Mouse (Mus musculus): ENCODE results near the gene Ptges3l. TPM values are rescaled to one million over a fixed set of nuclear protein-coding genes. Genes with fewer than 3 reads are reported as not detected.
A peak's percentile ranks its signal among the peaks of the same experiment; 100 is the strongest.
"Not testable (repeated sequence)": the region's sequence is repeated elsewhere in the genome, so short reads cannot be mapped to it uniquely, and the experiment has no call there.

Gene Ptges3l
- polyA plus RNA-seq, 1 experiment from 2014 or later = 1.7 TPM

DNA sequence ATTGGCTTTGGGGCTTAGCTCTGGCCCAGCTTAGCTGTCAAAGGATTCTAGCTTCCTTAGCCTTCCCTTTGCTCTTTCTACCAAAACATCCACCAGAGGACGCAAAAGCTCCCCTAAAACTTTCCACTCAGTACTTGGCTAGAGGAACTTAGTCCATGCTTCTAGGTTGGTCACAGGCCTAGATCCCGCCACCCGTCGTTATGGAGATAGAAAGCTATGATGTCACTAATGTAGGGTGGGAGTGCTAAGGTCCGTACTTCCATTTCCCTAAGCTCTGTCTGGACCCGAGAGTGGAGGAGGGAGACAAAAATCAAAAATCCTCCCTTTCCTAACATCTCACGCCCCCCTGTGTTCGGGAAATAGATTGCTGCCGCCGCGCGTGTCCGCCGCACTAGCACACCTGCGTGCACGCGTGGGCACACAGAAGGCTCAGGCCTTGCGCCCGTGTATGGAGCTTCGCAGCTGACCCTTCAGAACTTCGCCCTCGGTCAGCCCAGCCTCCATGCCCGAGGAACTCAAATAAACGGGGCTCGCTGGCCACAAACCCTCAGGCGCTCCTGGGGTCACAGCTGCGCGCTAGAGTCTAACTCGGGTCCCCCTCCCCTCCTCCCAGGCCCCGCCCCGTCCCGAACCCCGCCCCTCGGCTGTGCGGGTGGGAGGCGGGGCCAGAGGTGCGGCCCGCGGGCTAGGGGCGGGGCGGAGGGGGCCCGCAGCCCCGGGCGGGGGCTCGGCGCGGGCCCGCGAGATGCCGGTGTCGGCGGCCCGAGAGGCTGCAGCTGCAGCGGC lies 42.5 kb upstream of the Ptges3l start:
- H3K4me3 ChIP-seq (ENCODE audit: low read depth, low read length) = peak overlapping the region; percentile 85
- WGBS = under 1% methylated on average over 40 of the region's 54 CpGs
- H3K4me1 ChIP-seq (ENCODE audit: control insufficient read depth, insufficient read depth, low read length) = peaks cover 51% of the 10 kb centered on the region
- H3K4me2 ChIP-seq = peak overlapping the region; percentile 83
- no peaks in the 10 kb centered on the region for H3K36me3 ChIP-seq (ENCODE audit: control insufficient read depth, insufficient read depth, low read length)
- peaks cover 2% of the 10 kb centered on the region; the same call in 1 of the 2 replicates for H3K27me3 ChIP-seq (ENCODE audit: control insufficient read depth, insufficient read depth, low read length)
- H3K9me3 ChIP-seq (ENCODE audit: control insufficient read depth, low read length) = no peaks in the 10 kb centered on the region
- peak; percentile 76 for ATAC-seq (ENCODE audit: low FRiP score)
- H3K27ac ChIP-seq (ENCODE audit: low read depth, low read length) = peak overlapping the region; percentile 76
- peak; percentile 99 for DNase-seq (ENCODE audit: low spot score, missing footprints)
- H3K9ac ChIP-seq (ENCODE audit: low read length) = peak overlapping the region; percentile 84

DNA sequence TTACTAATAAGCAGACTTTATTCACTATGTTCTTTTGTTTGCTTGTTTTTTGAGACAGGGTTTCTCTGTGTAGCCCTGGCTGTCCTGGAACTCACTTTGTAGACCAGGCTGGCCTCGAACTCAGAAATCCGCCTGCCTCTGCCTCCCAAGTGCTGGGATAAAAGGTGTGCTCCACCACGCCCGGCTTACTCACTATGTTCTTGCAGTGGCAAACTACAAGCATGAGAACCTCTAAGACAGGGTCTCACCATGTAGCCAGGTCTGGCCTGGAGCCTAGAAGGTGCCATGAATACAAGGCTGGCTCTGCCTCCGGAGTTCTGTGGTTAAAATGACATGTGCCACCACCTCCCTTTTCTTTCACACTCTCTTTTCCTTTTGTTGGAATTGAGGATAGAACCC lies 41.4 kb upstream of the Ptges3l start:
- peak overlapping the region; percentile 73 for H3K4me3 ChIP-seq (ENCODE audit: low read depth, low read length)
- not testable (repeated sequence) for DNase-seq (ENCODE audit: low spot score, missing footprints)

DNA sequence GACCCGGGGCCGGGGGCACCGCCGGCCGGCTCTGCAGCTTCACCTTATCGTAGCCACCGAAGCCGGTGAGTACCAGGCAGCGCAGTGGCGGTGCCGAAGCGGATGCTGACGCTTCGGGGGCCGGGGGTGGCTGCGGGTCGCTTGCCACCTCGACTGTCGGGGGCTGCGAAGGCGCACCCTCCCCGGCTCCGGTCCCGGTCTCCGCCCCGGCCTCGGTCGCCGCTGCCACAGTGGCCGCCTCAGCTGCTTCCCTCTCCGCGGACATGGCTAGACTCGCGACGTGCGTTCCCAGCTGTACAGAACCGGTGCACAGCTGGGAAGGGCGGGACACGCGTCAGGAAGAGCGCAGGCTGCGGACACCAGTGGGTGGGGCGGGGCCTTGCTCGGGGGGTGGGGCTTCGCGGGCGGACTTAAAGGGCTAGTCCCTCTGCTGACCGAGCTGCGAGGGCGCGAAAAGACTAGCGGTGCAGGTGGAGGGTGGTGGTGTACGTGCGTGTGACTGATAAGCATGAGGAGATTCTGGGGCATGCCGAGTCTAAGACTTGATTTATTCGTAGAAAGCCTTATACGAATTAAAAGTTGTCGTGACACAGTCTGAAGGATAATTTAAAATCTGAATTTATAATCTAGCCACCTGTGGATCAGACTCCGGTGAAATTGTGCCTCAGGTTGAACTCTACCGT lies 40.9 kb upstream of the Ptges3l start, which contains the start of gene Vat1:
Vat1 (minus strand) TSS at position 362 of the 683 bp plus-strand sequence.
- peak; percentile 50 for ATAC-seq (ENCODE audit: low FRiP score)
- 2% methylated on average over 60 of the region's 60 CpGs for WGBS
- H3K4me3 ChIP-seq (ENCODE audit: low read depth, low read length) = peak within 1 kb of the TSS; percentile 73
- peak within 1 kb of the TSS; percentile 69 for H3K27ac ChIP-seq (ENCODE audit: low read depth, low read length)
- DNase-seq (ENCODE audit: low spot score, missing footprints) = peak; percentile 94
- peaks cover 59% of the 10 kb centered on the region for H3K4me1 ChIP-seq (ENCODE audit: control insufficient read depth, insufficient read depth, low read length)
- no peaks in the 10 kb centered on the region for H3K36me3 ChIP-seq (ENCODE audit: control insufficient read depth, insufficient read depth, low read length)
- H3K4me2 ChIP-seq = peak within 1 kb of the TSS; percentile 95
- H3K27me3 ChIP-seq (ENCODE audit: control insufficient read depth, insufficient read depth, low read length) = peaks cover 2% of the 10 kb centered on the region; the same call in 1 of the 2 replicates
- peak within 1 kb of the TSS; percentile 75 for H3K9ac ChIP-seq (ENCODE audit: low read length)
- H3K9me3 ChIP-seq (ENCODE audit: control insufficient read depth, low read length) = no peaks in the 10 kb centered on the region

More for the DNA sequence above, 41.4 kb upstream of the Ptges3l start:
- not testable (repeated sequence) for H3K9me3 ChIP-seq (ENCODE audit: control insufficient read depth, low read length); H3K9ac ChIP-seq (ENCODE audit: low read length); H3K27ac ChIP-seq (ENCODE audit: low read depth, low read length); ATAC-seq (ENCODE audit: low FRiP score); H3K36me3 ChIP-seq (ENCODE audit: control insufficient read depth, insufficient read depth, low read length); H3K27me3 ChIP-seq (ENCODE audit: control insufficient read depth, insufficient read depth, low read length)
- WGBS = 54% methylated on average over 5 of the region's 5 CpGs
- Histone ChIP-seq H3K4me1 (ENCODE audit: control insufficient read depth, insufficient read depth, low read length) (peaks cover 59% of the 10 kb centered on the region), H3K4me2 (peak overlapping the region; percentile 95)

- no peaks in the 10 kb centered on the region; the same call in 1 of the 2 replicates for H3K36me3 ChIP-seq (ENCODE audit: control insufficient read depth, insufficient read depth, low read length)
- ATAC-seq (ENCODE audit: low FRiP score) = peak; percentile 20; the same call in 1 of the 2 replicates
- H3K9me3 ChIP-seq (ENCODE audit: control insufficient read depth, low read length) = no peaks in the 10 kb centered on the region
- WGBS = under 1% methylated on average over 51 of the region's 51 CpGs
- peak overlapping the region; percentile 69 for H3K27ac ChIP-seq (ENCODE audit: low read depth, low read length)
- peak; percentile 94 for DNase-seq (ENCODE audit: low spot score, missing footprints)
- peak overlapping the region; percentile 75 for H3K9ac ChIP-seq (ENCODE audit: low read length)
- H3K4me2 ChIP-seq = peak overlapping the region; percentile 95
- H3K4me1 ChIP-seq (ENCODE audit: control insufficient read depth, insufficient read depth, low read length) = peaks cover 55% of the 10 kb centered on the region
- H3K4me3 ChIP-seq (ENCODE audit: low read depth, low read length) = peak overlapping the region; percentile 73
- peaks cover 2% of the 10 kb centered on the region; the same call in 1 of the 2 replicates for H3K27me3 ChIP-seq (ENCODE audit: control insufficient read depth, insufficient read depth, low read length)
Measured at GRCm38 (mm10) chr11:101465101-101465868, 40.2 kb upstream of the Ptges3l start.

DNA sequence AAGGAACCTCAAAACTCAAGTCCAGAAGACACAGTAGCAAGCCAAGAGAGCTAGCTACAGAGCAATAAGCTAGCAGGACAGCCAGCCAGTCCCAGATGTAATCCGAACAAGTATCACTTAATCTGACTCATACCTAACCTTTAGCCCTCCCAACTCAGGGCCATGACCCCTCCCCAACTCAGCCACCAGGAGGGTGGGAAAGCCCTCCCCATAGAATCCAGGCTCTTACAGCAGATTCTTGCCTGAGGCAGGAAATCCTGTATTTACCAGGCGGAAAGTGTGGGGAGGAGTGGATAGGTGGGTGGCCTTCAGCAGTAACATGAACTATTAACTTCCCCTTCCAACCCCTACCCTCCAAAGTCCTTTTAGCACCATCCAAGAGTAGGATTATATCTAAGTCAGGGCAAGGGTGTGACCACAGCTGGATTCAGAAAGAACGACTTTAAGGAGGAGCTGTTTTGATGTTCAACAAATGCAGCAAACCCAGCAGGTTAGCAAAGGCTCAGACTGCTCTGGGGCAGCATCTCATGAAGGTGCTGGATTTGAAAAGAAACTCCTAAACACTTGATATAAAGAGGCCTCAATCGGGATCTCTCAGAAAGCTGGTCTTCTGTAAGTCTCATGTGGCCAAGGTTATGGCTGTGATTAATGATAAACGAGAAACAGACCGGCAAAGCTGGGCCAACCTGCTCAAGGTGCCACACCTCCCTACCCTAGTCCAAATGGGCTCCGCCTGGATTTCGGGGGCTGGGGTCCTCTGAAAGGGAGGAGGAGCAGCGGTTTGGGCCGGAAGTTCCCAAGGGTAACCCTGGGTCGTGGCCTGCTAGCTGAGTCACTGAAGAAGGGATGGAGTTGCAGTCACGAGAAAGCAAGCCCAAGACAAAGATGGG lies 39.3 kb upstream of the Ptges3l start, which contains the start of gene Rnd2:
Rnd2 (plus strand) TSS at position 789 of the 890 bp plus-strand sequence.
- Histone ChIP-seq H3K36me3 (ENCODE audit: control insufficient read depth, insufficient read depth, low read length) (no peaks in the 10 kb centered on the region; the same call in 1 of the 2 replicates), H3K4me3 (ENCODE audit: low read depth, low read length) (peak within 1 kb of the TSS; percentile 73), H3K9me3 (ENCODE audit: control insufficient read depth, low read length) (no peaks in the 10 kb centered on the region), H3K27ac (ENCODE audit: low read depth, low read length) (peak within 1 kb of the TSS; percentile 69), H3K9ac (ENCODE audit: low read length) (peak within 1 kb of the TSS; percentile 75), H3K4me2 (peak within 1 kb of the TSS; percentile 95), H3K4me1 (ENCODE audit: control insufficient read depth, insufficient read depth, low read length) (peaks cover 50% of the 10 kb centered on the region), H3K27me3 (ENCODE audit: control insufficient read depth, insufficient read depth, low read length) (peaks cover 2% of the 10 kb centered on the region; the same call in 1 of the 2 replicates)
- DNase-seq (ENCODE audit: low spot score, missing footprints) (no peak), ATAC-seq (ENCODE audit: low FRiP score) (no peak)
- WGBS = 14% methylated on average over 12 of the region's 12 CpGs

DNA sequence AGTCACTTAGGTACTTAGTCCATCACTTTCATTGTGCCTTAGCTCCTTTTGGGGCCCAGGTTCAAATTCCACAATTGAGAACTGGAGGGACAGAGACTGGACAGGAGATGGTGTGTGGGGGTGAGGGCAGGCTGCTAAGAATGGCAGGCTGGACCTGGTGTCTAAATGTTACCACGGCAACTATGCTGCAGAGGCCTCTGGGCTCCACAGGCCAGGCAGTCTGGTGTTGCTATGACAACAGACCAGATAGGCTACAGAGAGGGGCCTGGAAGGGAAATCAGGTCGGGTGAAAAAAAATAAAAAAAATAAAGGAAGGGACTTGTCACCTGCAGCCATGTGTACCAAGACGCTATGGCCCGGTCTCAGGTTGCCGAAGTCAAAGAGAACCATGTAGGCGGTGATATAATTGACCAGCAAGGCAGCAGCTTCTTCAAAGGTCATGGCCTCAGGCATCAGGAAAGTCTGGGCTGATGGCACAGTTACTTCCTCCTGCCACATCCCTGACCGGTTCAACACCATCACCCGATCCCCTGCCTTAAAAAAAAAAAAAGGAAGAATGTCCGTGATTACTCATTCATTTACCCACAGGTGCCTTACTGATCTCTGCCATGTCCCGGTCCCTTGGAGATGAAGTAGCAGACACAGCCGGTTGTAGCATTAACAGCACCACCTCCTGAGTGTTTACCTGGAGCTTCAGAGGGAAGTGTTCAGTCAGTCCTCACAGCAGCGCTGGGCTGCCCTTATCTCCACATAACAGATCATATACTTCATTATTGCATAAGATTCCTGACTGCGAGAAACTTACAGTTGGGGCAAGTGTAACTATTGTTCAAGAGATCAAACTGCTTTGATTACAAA lies 37.7 kb upstream of the Ptges3l start:
- peak; percentile 91 for DNase-seq (ENCODE audit: low spot score, missing footprints)
- Histone ChIP-seq H3K4me2 (peak overlapping the region; percentile 95), H3K9ac (ENCODE audit: low read length) (peak overlapping the region; percentile 16; the same call in 1 of the 2 replicates), H3K36me3 (ENCODE audit: control insufficient read depth, insufficient read depth, low read length) (no peaks in the 10 kb centered on the region; the same call in 1 of the 2 replicates), H3K27me3 (ENCODE audit: control insufficient read depth, insufficient read depth, low read length) (peaks cover 2% of the 10 kb centered on the region; the same call in 1 of the 2 replicates), H3K4me1 (ENCODE audit: control insufficient read depth, insufficient read depth, low read length) (peaks cover 42% of the 10 kb centered on the region), H3K4me3 (ENCODE audit: low read depth, low read length) (no peak overlapping the region), H3K27ac (ENCODE audit: low read depth, low read length) (0 out of 2 replicates have a peak overlapping the region, but pooled peaks have one; percentile 40), H3K9me3 (ENCODE audit: control insufficient read depth, low read length) (no peaks in the 10 kb centered on the region)
- 41% methylated on average over 13 of the region's 13 CpGs for WGBS
- ATAC-seq (ENCODE audit: low FRiP score) = peak; percentile 80

DNA sequence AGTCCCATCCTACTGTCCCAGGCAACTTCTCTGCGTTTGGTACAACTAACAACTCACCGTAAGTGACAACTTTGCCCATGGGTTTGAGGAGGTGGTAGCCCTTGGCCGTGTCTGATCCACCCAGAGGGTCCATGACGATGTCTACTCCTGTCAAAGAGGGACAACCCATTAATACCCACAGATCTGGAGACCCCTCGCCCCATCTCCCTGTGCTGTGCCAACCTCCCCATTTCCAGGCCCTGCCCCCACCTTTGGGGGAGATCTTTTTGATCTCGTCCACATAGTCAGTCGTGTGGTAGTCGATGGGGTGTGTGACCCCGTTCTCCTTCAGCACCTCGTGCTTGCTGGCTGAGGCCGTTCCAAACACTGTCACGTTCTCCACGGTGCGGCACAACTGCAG lies 37.0 kb upstream of the Ptges3l start:
- 71% methylated on average over 14 of the region's 14 CpGs for WGBS
- ATAC-seq (ENCODE audit: low FRiP score) (peak; percentile 47; the same call in 1 of the 2 replicates), DNase-seq (ENCODE audit: low spot score, missing footprints) (no peak)
- peaks cover 39% of the 10 kb centered on the region for H3K4me1 ChIP-seq (ENCODE audit: control insufficient read depth, insufficient read depth, low read length)
- no peaks in the 10 kb centered on the region for H3K9me3 ChIP-seq (ENCODE audit: control insufficient read depth, low read length)
- no peak overlapping the region for H3K27ac ChIP-seq (ENCODE audit: low read depth, low read length)
- no peak overlapping the region for H3K4me3 ChIP-seq (ENCODE audit: low read depth, low read length)
- no peaks in the 10 kb centered on the region; the same call in none of the 2 replicates for H3K36me3 ChIP-seq (ENCODE audit: control insufficient read depth, insufficient read depth, low read length)
- no peak overlapping the region for H3K9ac ChIP-seq (ENCODE audit: low read length)
- no peak overlapping the region for H3K4me2 ChIP-seq
- H3K27me3 ChIP-seq (ENCODE audit: control insufficient read depth, insufficient read depth, low read length) = peaks cover 2% of the 10 kb centered on the region; the same call in 1 of the 2 replicates

Measured in midbrain, embryonic 11.5 days (tissue).